Mouse (Mus musculus): ENCODE data around the gene AY074887.

AY074887 gene

GRCm38 (mm10) chr9:54916401-54916800 is 34.4 kb downstream of the AY074887 start:
- no peak for DNase-seq

- no peak for DNase-seq
These were observed 35.2 kb downstream of the AY074887 start for GRCm38 (mm10) chr9:54915576-54915975.

- no peak for DNase-seq
These were observed 41.4 kb downstream of the AY074887 start for GRCm38 (mm10) chr9:54909446-54909845.

Data from cerebellum, postnatal 36 days (tissue).